Mouse (Mus musculus) liver, embryonic 11.5 days (tissue): ENCODE data around the gene Brat1. TPM values are rescaled to one million over a fixed set of nuclear protein-coding genes. Genes with fewer than 3 reads are reported as not detected.

Source experiments
- ATAC-seq: fragments of 200-750 bp; cut with Nextera tagmentation; replicated peaks from 2 replicates; pipeline ENCODE4 v1.8.0; 2017; ENCODE audit warnings: moderate number of reproducible peaks, mild to moderate bottlenecking, moderate TSS enrichment, moderate library complexity; ENCODE audit not compliant: low FRiP score
- DNase-seq: peaks from one replicate; pipeline ENCODE4 v3.0.0-alpha.2; 2017; ENCODE audit warnings: low spot score
- H3K27ac ChIP-seq: fragments of 300-500 bp; sonication (generic); 2 replicates; pipeline ENCODE4 v1.5.1; 2014; ENCODE audit warnings: mild to moderate bottlenecking, low read depth, low read length, control low read depth
- H3K27me3 ChIP-seq: fragments of 300-500 bp; sonication (generic); replicated peaks from 2 replicates; pipeline ENCODE4 v1.6.1; 2014; ENCODE audit warnings: low read length, mixed read lengths; ENCODE audit not compliant: control insufficient read depth, insufficient read depth
- H3K36me3 ChIP-seq: fragments of 300-500 bp; sonication (generic); 2 replicates; pipeline ENCODE4 v1.6.1; 2014; ENCODE audit warnings: mild to moderate bottlenecking, low read length, moderate library complexity, mixed read lengths; ENCODE audit not compliant: control insufficient read depth, insufficient read depth
- H3K4me1 ChIP-seq: fragments of 300-500 bp; sonication (generic); replicated peaks from 2 replicates; pipeline ENCODE4 v1.6.1; 2014; ENCODE audit warnings: low read length, mixed read lengths; ENCODE audit not compliant: control insufficient read depth, insufficient read depth
- H3K4me2 ChIP-seq: fragments of 300-500 bp; sonication (generic); 2 replicates; pipeline ENCODE4 v1.6.1; 2014; ENCODE audit warnings: mild to moderate bottlenecking, control low read depth, moderate library complexity
- H3K4me3 ChIP-seq: fragments of 300-500 bp; sonication (generic); 2 replicates; pipeline ENCODE4 v1.5.1; 2014; ENCODE audit warnings: low read depth, low read length, control low read depth
- H3K9ac ChIP-seq: fragments of 300-500 bp; sonication (generic); 2 replicates; pipeline ENCODE4 v1.6.1; 2014; ENCODE audit warnings: low read depth, low read length, control low read depth
- H3K9me3 ChIP-seq: fragments of 300-500 bp; sonication (generic); 2 replicates; pipeline ENCODE4 v1.6.1; 2016; ENCODE audit warnings: low read length, inconsistent platforms, mixed read lengths; ENCODE audit not compliant: control insufficient read depth
- WGBS: fragments of 180-500 bp; shearing (Covaris S2); extraction: QIAGEN DNeasy Blood & Tissue Kit; methylation state at CpG from one replicate; pipeline ENCODE4 v1.1.7; 2014; 5-methylcytosine and 5-hydroxymethylcytosine counted together
- polyA plus RNA-seq: library from polyadenylated mRNA; unstranded; fragments of >200 nt; fragmentation: Nextera tagmentation; extraction: Ambion mirVana; gene quantifications from 2 replicates; pipeline ENCODE4 v1.2.1, GENCODE M21; 2014

Brat1 gene
- polyA plus RNA-seq, 1 experiment from 2014 or later, result 16.9 TPM

DNA sequence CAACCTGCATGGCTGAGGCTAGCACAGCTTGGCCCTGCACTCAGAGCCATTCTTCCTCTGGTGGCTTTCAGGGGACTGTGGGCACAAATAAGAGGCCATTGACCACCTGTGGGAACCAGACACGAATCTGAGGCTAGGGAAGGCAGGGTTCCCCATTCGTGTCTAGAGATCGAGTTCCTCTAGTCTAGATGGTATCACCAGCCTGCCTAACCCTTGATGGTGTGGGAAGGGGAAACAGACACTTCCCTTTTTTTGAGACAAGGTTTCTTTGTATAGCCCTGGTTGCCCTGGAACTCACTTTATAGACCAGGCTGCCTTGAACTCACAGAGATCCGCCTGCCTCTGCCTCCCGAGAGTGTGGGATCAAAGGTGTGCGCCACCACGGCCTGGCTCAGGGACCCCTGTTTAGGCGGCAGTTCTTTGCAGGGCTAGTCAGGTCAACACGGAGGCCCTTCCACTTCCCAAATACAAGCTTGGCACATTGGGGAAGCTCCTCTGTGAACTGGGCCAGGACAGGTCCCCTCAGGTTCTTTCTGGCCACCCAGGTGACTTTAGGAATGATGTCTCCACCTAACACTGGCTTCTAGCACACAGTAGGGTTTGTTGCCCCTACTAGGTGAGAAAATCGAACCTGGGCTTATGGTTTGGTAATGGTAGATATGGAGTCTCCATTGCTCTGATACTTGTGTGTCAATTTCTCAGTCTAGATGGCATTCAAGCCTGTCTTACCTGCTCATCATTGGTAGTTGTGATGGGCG lies 26.4 kb downstream of the Brat1 start:
- Histone ChIP-seq H3K4me2 (no peak overlapping the region), H3K4me3 (no peak overlapping the region), H3K36me3 (no peaks in the 10 kb centered on the region), H3K27ac (no peak overlapping the region), H3K9me3 (no peaks in the 10 kb centered on the region), H3K9ac (no peak overlapping the region), H3K27me3 (peaks cover 23% of the 10 kb centered on the region), H3K4me1 (peaks cover 17% of the 10 kb centered on the region)
- WGBS, result 59% methylated on average over 11 of the region's 11 CpGs
- DNase-seq, result no peak
- ATAC-seq, result no peak

DNA sequence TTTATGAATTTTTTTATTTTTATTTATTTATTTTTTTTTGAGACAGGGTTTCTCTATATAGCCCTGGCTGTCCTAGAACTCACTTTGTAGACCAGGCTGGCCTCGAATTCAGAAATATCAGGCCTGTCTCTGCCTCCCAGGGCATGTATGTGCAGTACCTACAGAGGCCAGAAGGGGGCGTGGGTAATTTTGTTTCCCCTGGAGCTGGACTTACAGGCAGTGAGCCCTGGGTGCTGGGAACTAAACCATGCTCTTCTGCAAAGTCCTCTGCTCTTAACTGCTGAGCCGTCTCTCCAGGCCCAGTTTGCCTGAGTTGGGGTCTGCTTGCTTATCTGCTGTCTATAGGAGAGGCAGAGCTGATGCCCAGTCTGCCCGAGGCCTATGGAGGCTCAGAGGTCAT lies 27.4 kb downstream of the Brat1 start:
- Histone ChIP-seq H3K4me1 (peaks cover 10% of the 10 kb centered on the region; the same call in 1 of the 2 replicates), H3K27me3 (peaks cover 33% of the 10 kb centered on the region), H3K36me3 (no peaks in the 10 kb centered on the region), H3K4me3 (no peak overlapping the region), H3K27ac (no peak overlapping the region), H3K4me2 (no peak overlapping the region), H3K9me3 (no peaks in the 10 kb centered on the region), H3K9ac (no peak overlapping the region)
- DNase-seq (no peak), ATAC-seq (no peak)
- 61% methylated on average over 4 of the region's 4 CpGs for WGBS

DNA sequence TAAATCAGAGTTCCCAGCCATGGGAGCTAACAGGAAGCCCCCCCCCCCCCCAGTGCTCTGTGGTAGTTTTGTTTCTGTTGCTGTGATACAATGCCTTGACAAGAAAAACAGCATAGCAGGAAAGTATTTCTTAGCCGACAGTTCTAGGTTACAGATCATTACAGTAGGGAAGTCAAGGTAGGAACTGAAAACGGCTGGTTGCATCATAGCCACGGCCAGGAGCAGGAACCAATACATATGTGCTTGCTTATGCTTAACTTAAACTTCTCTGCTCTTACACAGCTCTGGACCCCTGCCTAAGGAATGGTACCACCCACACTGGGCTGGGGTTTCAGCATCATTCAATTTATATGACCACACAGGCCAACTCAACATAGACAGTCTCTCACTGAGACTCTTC lies 28.5 kb downstream of the Brat1 start:
- Histone ChIP-seq H3K27ac (no peak overlapping the region), H3K4me1 (peaks cover 9% of the 10 kb centered on the region; the same call in 1 of the 2 replicates), H3K27me3 (peaks cover 34% of the 10 kb centered on the region), H3K9ac (no peak overlapping the region), H3K4me3 (no peak overlapping the region), H3K36me3 (no peaks in the 10 kb centered on the region), H3K9me3 (no peaks in the 10 kb centered on the region), H3K4me2 (no peak overlapping the region)
- DNase-seq, result no peak
- 57% methylated on average over 3 of the region's 3 CpGs for WGBS
- ATAC-seq, result no peak

DNA sequence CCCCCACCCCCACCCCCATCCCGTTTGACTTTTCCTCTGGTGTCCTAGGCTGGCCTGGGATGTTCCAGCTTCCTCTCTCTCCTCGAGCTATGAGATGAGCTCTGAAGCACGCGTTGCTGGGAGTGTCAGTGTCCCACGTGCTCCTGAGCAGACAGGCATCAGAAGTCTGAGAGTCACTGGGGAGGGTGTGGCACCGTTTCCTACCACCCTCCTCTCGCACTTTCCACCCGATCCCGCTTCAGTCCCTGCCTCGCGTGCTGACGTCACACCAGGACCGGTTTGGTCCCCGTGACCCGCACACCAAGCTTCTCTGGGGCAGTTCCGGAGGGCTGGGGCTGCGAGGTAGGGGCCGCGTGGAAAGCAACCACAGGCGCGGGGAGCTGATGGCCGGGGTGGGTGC lies 30.5 kb downstream of the Brat1 start:
- WGBS, result under 1% methylated on average over 22 of the region's 22 CpGs
- H3K4me2 ChIP-seq, result peak overlapping the region; percentile 61
- no peaks in the 10 kb centered on the region for H3K9me3 ChIP-seq
- no peak overlapping the region for H3K27ac ChIP-seq
- peak overlapping the region; percentile 43 for H3K4me3 ChIP-seq
- DNase-seq (no peak), ATAC-seq (peak; percentile 21; the same call in 1 of the 2 replicates)
- no peaks in the 10 kb centered on the region for H3K36me3 ChIP-seq
- no peak overlapping the region; the same call in 1 of the 2 replicates for H3K9ac ChIP-seq
- peaks cover 34% of the 10 kb centered on the region for H3K27me3 ChIP-seq
- H3K4me1 ChIP-seq, result peaks cover 9% of the 10 kb centered on the region; the same call in 1 of the 2 replicates

DNA sequence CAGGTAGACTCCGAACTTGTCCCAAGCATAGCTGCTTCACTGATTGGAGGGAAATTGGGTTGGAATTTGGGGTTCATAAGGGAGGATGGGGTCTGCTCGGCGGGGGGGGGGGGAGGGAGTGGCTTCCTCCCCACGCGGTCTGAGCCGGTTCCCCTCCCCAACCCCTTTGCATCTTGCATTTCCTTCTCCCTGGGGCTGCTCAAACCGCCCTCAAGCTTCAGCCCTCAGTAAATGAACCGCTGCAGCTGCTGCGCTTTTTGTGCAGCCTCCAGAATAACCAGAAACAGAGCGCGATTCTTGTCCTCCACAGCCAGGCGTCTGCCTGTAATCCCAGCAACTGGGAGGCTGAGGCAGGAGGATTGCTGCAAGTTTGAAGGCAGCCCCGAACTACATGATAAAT lies 31.4 kb downstream of the Brat1 start:
- H3K4me1 ChIP-seq, result peaks cover 9% of the 10 kb centered on the region; the same call in 1 of the 2 replicates
- whole genome bisulfite sequencing, result 9% methylated on average over 13 of the region's 13 CpGs
- peak overlapping the region; percentile 28 for H3K4me2 ChIP-seq
- peak overlapping the region; percentile 43; the same call in 1 of the 2 replicates for H3K4me3 ChIP-seq
- peaks cover 34% of the 10 kb centered on the region for H3K27me3 ChIP-seq
- no peaks in the 10 kb centered on the region for H3K9me3 ChIP-seq
- DNase-seq (no peak), ATAC-seq (no peak)
- H3K27ac ChIP-seq, result no peak overlapping the region
- no peak overlapping the region for H3K9ac ChIP-seq
- H3K36me3 ChIP-seq, result no peaks in the 10 kb centered on the region

DNA sequence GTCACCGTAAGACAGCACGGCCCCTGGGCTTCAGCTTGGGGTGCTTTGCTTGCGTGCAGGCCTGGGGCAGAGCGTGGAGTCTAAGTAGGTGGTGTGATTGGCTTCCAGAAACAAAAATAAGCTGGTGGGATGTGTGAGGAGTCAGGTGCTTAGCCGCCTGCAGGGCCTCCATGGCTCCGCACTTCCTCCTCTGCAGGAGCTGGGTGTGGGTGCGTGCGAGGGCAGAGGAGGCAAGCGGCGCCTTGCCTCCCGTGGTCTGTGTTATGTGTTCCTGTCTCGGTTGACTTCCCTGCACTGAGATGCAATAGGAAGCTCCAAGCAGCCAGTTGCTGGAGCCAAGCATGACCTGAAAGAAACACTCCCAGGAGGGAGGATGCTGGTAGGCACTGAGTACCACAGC lies 35.0 kb downstream of the Brat1 start:
- WGBS, result 62% methylated on average over 12 of the region's 12 CpGs
- Histone ChIP-seq H3K36me3 (no peaks in the 10 kb centered on the region), H3K9me3 (no peaks in the 10 kb centered on the region), H3K27ac (no peak overlapping the region), H3K4me2 (no peak overlapping the region), H3K9ac (no peak overlapping the region), H3K4me3 (no peak overlapping the region), H3K4me1 (peaks cover 9% of the 10 kb centered on the region; the same call in 1 of the 2 replicates), H3K27me3 (peaks cover 23% of the 10 kb centered on the region)
- DNase-seq (no peak), ATAC-seq (no peak)

DNA sequence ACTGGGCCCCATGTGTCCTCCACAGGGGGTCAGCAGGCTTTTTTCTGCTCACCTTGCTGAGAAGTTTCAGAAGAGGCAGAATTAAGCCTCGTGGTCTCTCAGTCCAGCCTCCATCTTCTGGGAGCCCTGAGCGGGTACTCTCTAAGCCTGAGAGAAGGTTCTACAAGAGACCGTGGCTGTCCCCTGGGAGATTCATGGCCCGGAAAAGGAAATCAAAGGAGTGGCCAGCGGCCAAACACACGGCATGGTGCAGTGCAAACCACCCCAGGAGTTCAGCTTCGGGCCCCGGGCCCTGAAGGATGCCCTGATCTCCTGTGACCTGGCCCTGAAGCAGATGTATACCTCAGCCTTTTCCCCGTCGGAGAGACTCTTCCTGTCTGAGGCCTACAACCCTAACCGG lies 36.2 kb downstream of the Brat1 start:
- Histone ChIP-seq H3K4me3 (no peak overlapping the region), H3K27ac (no peak overlapping the region), H3K9me3 (no peaks in the 10 kb centered on the region), H3K27me3 (peaks cover 13% of the 10 kb centered on the region), H3K36me3 (no peaks in the 10 kb centered on the region), H3K4me1 (no peaks in the 10 kb centered on the region), H3K9ac (no peak overlapping the region), H3K4me2 (no peak overlapping the region)
- no peak for ATAC-seq
- DNase-seq, result no peak
- 75% methylated on average over 11 of the region's 11 CpGs for WGBS

DNA sequence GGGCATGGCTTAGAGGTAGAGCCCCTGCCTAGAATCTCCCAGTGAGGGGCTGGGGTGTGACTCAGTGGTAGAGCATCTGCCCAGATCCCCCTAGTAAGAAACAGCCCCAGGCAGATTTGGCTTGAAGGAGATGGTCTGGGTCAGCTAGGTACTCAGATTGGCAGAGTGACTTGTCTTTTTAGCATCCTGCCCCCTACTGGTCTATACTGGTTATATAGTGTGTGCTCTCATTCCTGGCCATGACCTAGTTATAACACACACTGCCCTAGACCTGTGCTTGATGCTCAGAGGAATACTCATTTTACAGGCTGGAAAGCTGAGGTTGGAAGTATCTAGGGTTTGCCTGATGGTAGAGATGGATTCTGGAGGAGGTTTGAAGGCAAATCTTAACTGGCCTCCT lies 37.1 kb downstream of the Brat1 start:
- Histone ChIP-seq H3K9ac (no peak overlapping the region), H3K9me3 (no peaks in the 10 kb centered on the region), H3K36me3 (no peaks in the 10 kb centered on the region), H3K4me2 (no peak overlapping the region), H3K4me3 (no peak overlapping the region), H3K27me3 (peaks cover 5% of the 10 kb centered on the region), H3K4me1 (no peaks in the 10 kb centered on the region), H3K27ac (no peak overlapping the region)
- DNase-seq, result no peak
- ATAC-seq, result no peak

DNA sequence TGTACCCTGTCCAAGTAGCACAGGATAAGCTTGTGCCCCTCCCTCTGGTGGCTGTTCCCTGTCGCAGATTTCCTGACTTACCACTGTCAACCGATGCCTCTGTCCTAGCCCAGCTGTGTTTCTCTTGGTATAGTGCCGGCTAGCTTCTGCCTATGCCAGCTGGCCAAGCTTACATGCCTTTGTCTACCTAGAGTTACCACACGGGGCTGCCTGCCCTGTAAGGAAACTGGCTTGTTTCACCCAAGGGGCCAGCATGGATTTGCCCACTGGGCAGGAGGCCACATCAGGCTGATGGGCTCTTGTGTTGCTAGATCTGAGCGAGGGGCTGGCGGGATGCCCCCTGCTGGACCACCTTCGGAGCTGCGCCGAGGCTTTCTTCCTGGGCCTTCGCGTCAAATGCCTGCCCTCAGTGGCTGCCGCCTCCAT lies 38.9 kb downstream of the Brat1 start:
- 34% methylated on average over 12 of the region's 12 CpGs for WGBS
- Histone ChIP-seq H3K36me3 (no peaks in the 10 kb centered on the region), H3K4me3 (no peak overlapping the region), H3K4me1 (no peaks in the 10 kb centered on the region), H3K9me3 (no peaks in the 10 kb centered on the region), H3K27ac (no peak overlapping the region), H3K9ac (no peak overlapping the region), H3K4me2 (no peak overlapping the region), H3K27me3 (no peaks in the 10 kb centered on the region; the same call in 1 of the 2 replicates)
- ATAC-seq (no peak), DNase-seq (no peak)
